Mouse (Mus musculus) cortical plate, adult 2 months (tissue): ENCODE results near the gene Sox14.

Experiments
- CTCF ChIP-seq: fragments of 200-500 bp; IDR thresholded peaks from 2 replicates; pipeline ENCODE4 v1.5.1; 2011; ENCODE audit warnings: mild to moderate bottlenecking, control low read depth, low read length; ENCODE audit not compliant: insufficient read depth; ENCODE audit errors: extremely low read depth
- POLR2A ChIP-seq: fragments of 200-500 bp; IDR thresholded peaks from 2 replicates; pipeline ENCODE4 v1.6.1; 2011; ENCODE audit warnings: mild to moderate bottlenecking, low read length, control low read depth; ENCODE audit not compliant: insufficient read depth; ENCODE audit errors: extremely low read depth

GRCm38 (mm10) chr9:99873721-99874120 is 2.2 kb downstream of the Sox14 start:
- TF ChIP-seq POLR2A (no peak), CTCF (no peak)
